Mouse (Mus musculus): ENCODE measurements around the gene Plg.

Gene Plg

GRCm38 (mm10) chr17:12377981-12378705 is at the start of gene Plg:
Plg (plus strand) TSS chr17:12378608.
- DNase-seq: no peak

- no peak for DNase-seq
Measured at GRCm38 (mm10) chr17:12335115-12335514, 43.3 kb upstream of the Plg start.

GRCm38 (mm10) chr17:12336073-12336868 is 42.1 kb upstream of the Plg start:
- DNase-seq: no peak

- no peak for DNase-seq
Measured at GRCm38 (mm10) chr17:12337156-12337555, 41.3 kb upstream of the Plg start.

- DNase-seq: no peak
Measured at GRCm38 (mm10) chr17:12343702-12344376, 34.6 kb upstream of the Plg start.

GRCm38 (mm10) chr17:12347462-12347861 is 30.9 kb upstream of the Plg start:
- DNase-seq: no peak

- no peak for DNase-seq
Measured at GRCm38 (mm10) chr17:12351564-12351963, 26.8 kb upstream of the Plg start.

GRCm38 (mm10) chr17:12352781-12353180 is 25.6 kb upstream of the Plg start:
- no peak for DNase-seq

- no peak for DNase-seq
Measured at GRCm38 (mm10) chr17:12359876-12360275, 18.5 kb upstream of the Plg start.

- no peak for DNase-seq
Measured at GRCm38 (mm10) chr17:12363601-12364425, 14.6 kb upstream of the Plg start.

GRCm38 (mm10) chr17:12364426-12364735 is 14.0 kb upstream of the Plg start:
- DNase-seq: no peak

- peak; percentile 42 to 54 for DNase-seq
Measured at GRCm38 (mm10) chr17:12367373-12367930, 11.0 kb upstream of the Plg start.

- no peak for DNase-seq
Measured at GRCm38 (mm10) chr17:12369393-12369792, 9.0 kb upstream of the Plg start.

- no peak for DNase-seq
Measured at GRCm38 (mm10) chr17:12370289-12370688, 8.1 kb upstream of the Plg start.

- peak; percentile 39 to 42 for DNase-seq
Measured at GRCm38 (mm10) chr17:12371310-12371925, 7.0 kb upstream of the Plg start.

GRCm38 (mm10) chr17:12372021-12372420 is 6.4 kb upstream of the Plg start:
- peak; percentile 85 to 87 for DNase-seq

GRCm38 (mm10) chr17:12373601-12374144 is 4.7 kb upstream of the Plg start:
- no peak for DNase-seq

GRCm38 (mm10) chr17:12380287-12380686 is 1.9 kb downstream of the Plg start:
- DNase-seq: no peak

GRCm38 (mm10) chr17:12381579-12381978 is 3.2 kb downstream of the Plg start:
- DNase-seq: no peak

- no peak for DNase-seq
Measured at GRCm38 (mm10) chr17:12382531-12382930, 4.1 kb downstream of the Plg start.

- no peak for DNase-seq
Measured at GRCm38 (mm10) chr17:12385049-12385794, 6.8 kb downstream of the Plg start.

All from B cell, adult 2 months (primary cell).